Mouse (Mus musculus): ENCODE results near the gene Foxo6. TPM values are rescaled to one million over a fixed set of nuclear protein-coding genes. Genes with fewer than 3 reads are reported as not detected.

Gene Foxo6
- total RNA-seq, 2 experiments from 2014 or later: 32.8 to 32.9 TPM

GRCm38 (mm10) chr4:120264105-120264504 is 23.0 kb downstream of the Foxo6 start:
- TF ChIP-seq CTCF (conservative IDR thresholded peaks at IDR 0.05): no peak
- H3K4me3 ChIP-seq: no peak overlapping the region
- H3K27ac ChIP-seq: no peak overlapping the region

GRCm38 (mm10) chr4:120262726-120263125 is 24.4 kb downstream of the Foxo6 start:
- no peak for DNase-seq (ENCODE audit: low spot score in 2 of 2)
- Histone ChIP-seq H3K4me3 (no peak overlapping the region), H3K27ac (peak overlapping the region; percentile 71)
- no peak for TF ChIP-seq CTCF (conservative IDR thresholded peaks at IDR 0.05)

More at GRCm38 (mm10) chr4:120264105-120264504, 23.0 kb downstream of the Foxo6 start:
- DNase-seq (ENCODE audit: low spot score in 2 of 2): no peak

- no peak for TF ChIP-seq CTCF (conservative IDR thresholded peaks at IDR 0.05)
- no peak for DNase-seq (ENCODE audit: low spot score in 2 of 2)
- H3K4me3 ChIP-seq: no peak overlapping the region
- H3K27ac ChIP-seq: peak overlapping the region; percentile 68; the same call in 1 of the 2 replicates
These were observed 24.9 kb downstream of the Foxo6 start for GRCm38 (mm10) chr4:120262206-120262605.

- peak overlapping the region; percentile 82 for H3K27ac ChIP-seq
These were observed 27.6 kb downstream of the Foxo6 start for GRCm38 (mm10) chr4:120259356-120260181.

DNA sequence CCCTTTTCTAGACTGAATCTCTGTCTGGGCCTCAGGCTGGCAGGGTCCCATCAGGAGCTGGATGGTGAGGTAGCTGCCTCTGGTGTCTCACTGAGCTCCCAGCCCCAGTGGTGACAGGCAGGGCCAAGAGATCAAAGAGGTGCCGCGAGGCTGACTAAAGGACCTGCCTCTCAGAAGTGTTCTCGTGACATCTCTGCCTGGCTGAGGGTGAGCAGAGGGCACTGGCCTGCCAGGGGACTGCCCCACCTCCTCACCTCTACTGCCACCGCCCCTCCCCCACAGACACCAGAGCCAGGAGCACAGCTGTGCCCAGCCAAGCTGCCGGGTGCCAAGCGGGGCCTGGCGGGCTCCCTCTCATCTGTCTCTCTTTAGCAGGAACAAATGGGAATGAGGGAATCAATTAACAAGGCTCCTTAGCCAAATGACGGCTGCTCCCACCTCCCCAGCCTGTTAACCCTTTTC is 38.3 kb downstream of the Foxo6 start:
- peak overlapping the region; percentile 75 for H3K27ac ChIP-seq
- DNase-seq (ENCODE audit: low spot score in 2 of 2): peak; percentile 81
- no peak overlapping the region for H3K4me3 ChIP-seq
- no peak for TF ChIP-seq CTCF (conservative IDR thresholded peaks at IDR 0.05)

More at GRCm38 (mm10) chr4:120259356-120260181, 27.6 kb downstream of the Foxo6 start:
- no peak for TF ChIP-seq CTCF (conservative IDR thresholded peaks at IDR 0.05)
- DNase-seq (ENCODE audit: low spot score in 2 of 2): peak; percentile 79 to 83
- peak overlapping the region; percentile 4; the same call in 1 of the 2 replicates for H3K4me3 ChIP-seq

DNA sequence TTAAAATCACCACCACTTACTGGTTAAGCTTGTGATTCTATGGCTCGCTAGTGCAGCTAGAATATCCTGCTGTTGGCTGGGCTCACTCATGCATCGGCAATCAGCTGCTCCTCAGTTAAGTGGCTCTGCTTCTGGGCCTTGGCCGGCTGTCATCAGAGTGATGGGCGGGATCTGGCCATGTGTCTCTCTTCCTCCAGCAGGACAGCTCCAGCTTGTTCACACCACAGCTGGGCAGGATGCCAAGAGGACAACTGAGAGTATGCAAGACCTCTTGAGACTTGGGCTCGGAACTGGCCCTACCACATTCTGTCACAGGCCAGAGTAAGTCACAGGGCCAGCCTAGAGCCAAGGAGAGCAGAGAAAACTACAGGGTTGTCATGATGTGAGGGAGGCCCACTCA is 39.7 kb downstream of the Foxo6 start:
- no peak overlapping the region; the same call in 1 of the 2 replicates for H3K27ac ChIP-seq
- TF ChIP-seq CTCF (conservative IDR thresholded peaks at IDR 0.05): no peak
- no peak for DNase-seq (ENCODE audit: low spot score in 2 of 2)

DNA sequence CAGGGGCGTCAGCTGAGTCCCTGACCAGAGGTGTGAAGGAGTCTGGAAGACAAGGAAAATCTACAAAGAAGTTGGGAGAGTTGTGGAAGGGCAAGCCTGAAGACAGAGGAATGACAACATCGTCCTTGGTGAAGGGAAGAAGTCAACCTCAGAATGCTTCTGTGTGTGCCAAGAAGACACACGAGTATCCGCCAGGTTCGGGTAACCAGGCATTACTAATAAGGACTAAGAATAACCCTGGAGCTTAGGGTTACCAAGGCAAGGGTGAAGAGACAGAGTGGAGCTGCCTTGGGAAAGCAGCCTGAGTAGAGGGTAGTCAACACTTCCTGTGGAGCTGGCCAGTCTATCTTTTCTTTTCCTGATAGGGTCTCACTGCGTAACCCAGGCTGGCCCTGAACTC is 41.1 kb downstream of the Foxo6 start:
- Histone ChIP-seq H3K4me3 (no peak overlapping the region), H3K27ac (no peak overlapping the region)
- DNase-seq (ENCODE audit: low spot score in 2 of 2): no peak
- no peak for TF ChIP-seq CTCF (conservative IDR thresholded peaks at IDR 0.05)

More for the DNA sequence above, 39.7 kb downstream of the Foxo6 start:
- no peak overlapping the region for H3K4me3 ChIP-seq

- DNase-seq (ENCODE audit: low spot score in 2 of 2): peak; percentile 86 to 88
- TF ChIP-seq CTCF (conservative IDR thresholded peaks at IDR 0.05): no peak
- Histone ChIP-seq H3K4me3 (peak overlapping the region; percentile 17), H3K27ac (peak overlapping the region; percentile 76)
These were observed 44.3 kb downstream of the Foxo6 start for GRCm38 (mm10) chr4:120242783-120243262.

GRCm38 (mm10) chr4:120241106-120241505 is 46.0 kb downstream of the Foxo6 start:
- Histone ChIP-seq H3K27ac (peak overlapping the region; percentile 76; the same call in 1 of the 2 replicates), H3K4me3 (no peak overlapping the region)
- peak; percentile 50 for TF ChIP-seq CTCF (conservative IDR thresholded peaks at IDR 0.05)
- DNase-seq (ENCODE audit: low spot score in 2 of 2): no peak

DNA sequence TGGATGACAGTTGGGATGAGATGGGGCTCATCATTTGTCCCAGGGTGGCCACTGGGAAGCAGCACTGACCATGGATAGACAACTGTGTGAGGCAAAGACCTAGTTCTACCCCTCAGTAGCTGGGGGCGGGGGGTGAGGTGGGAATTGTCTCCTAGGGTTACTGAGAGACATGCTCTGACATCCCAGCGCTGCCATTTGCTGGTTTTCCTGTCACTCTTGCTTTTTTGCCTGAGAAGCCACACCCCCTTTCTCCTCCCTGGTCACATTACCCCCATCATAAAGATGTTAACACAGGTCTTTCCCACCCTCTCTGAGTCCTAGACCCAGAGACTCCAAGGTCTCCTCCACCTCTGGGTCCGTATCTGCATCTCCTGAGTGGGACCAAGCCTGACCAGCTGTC is 47.7 kb downstream of the Foxo6 start:
- no peak for TF ChIP-seq CTCF (conservative IDR thresholded peaks at IDR 0.05)
- Histone ChIP-seq H3K4me3 (no peak overlapping the region), H3K27ac (no peak overlapping the region)
- DNase-seq (ENCODE audit: low spot score in 2 of 2): no peak

DNA sequence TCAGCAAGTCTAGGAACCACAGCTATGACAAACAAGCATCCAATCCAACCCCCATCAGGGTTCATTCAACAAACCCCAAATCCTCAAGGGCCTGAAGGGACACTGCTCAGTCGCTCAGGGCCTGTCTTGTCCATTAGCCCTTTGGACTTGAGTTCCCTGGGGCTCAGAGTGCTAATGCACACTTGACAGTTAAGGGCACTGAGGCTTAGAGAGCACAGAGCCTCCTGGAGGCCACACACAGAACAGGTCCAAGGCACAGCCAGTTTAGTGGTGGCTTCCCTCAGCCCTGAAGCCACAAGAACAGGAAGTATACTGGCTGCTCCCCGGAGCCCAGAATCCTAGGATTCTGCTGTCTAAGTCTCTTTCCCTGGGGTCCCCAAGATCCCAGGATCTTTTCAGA is 53.9 kb downstream of the Foxo6 start:
- Histone ChIP-seq H3K4me3 (no peak overlapping the region), H3K27ac (no peak overlapping the region)
- TF ChIP-seq CTCF (conservative IDR thresholded peaks at IDR 0.05): peak; percentile 51
- no peak for DNase-seq (ENCODE audit: low spot score in 2 of 2)

DNA sequence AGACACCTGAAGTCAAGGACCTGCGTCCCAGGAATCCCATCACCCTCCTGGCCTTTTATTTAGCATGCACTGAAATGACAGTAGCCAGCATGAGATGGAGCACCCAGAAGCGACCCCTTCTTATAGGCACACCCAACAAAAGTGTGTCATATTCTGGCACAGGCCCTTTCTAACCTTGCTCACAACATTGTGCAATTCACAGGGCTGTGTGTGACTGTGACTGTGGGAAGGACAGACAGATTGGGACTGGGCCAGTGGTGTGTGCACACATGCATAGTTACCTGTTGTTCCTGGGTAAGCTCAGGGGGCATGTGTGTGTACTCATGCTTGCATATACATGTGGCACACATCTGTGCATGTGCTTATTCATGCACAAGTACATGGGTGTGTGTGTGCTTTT is 54.6 kb downstream of the Foxo6 start:
- no peak overlapping the region for H3K4me3 ChIP-seq
- no peak overlapping the region for H3K27ac ChIP-seq
- DNase-seq (ENCODE audit: low spot score in 2 of 2): no peak
- no peak for TF ChIP-seq CTCF (conservative IDR thresholded peaks at IDR 0.05)

GRCm38 (mm10) chr4:120231982-120232381 is 55.2 kb downstream of the Foxo6 start:
- no peak for TF ChIP-seq CTCF (conservative IDR thresholded peaks at IDR 0.05)
- DNase-seq (ENCODE audit: low spot score in 2 of 2): no peak
- no peak overlapping the region for H3K27ac ChIP-seq
- no peak overlapping the region for H3K4me3 ChIP-seq

Measured in layer of hippocampus, adult 2 months (tissue).